Mouse (Mus musculus) midbrain, embryonic 16.5 days (tissue): ENCODE measurements around the gene Rapgef5. TPM values are rescaled to one million over a fixed set of nuclear protein-coding genes. Genes with fewer than 3 reads are reported as not detected.

Experiments
- ATAC-seq: fragments of 200-750 bp; cut with Nextera tagmentation; 2 replicates; pipeline ENCODE4 v1.8.0; 2017; ENCODE audit warnings: moderate TSS enrichment
- H3K27ac ChIP-seq: fragments of 300-500 bp; sonication (generic); 2 replicates; pipeline ENCODE4 v1.5.1; 2014; ENCODE audit warnings: mild to moderate bottlenecking, low read length, mixed read lengths
- H3K27me3 ChIP-seq: fragments of 300-500 bp; sonication (generic); 2 replicates; pipeline ENCODE4 v1.6.1; 2014; ENCODE audit warnings: low read depth, low read length, mixed read lengths; ENCODE audit not compliant: control insufficient read depth, insufficient read depth
- H3K36me3 ChIP-seq: fragments of 300-500 bp; sonication (generic); 2 replicates; pipeline ENCODE4 v1.6.1; 2014; ENCODE audit warnings: mild to moderate bottlenecking, low read length, moderate library complexity, mixed read lengths; ENCODE audit not compliant: control insufficient read depth, insufficient read depth
- H3K4me1 ChIP-seq: fragments of 300-500 bp; sonication (generic); 2 replicates; pipeline ENCODE4 v1.6.1; 2014; ENCODE audit warnings: mild to moderate bottlenecking, low read length, mixed read lengths; ENCODE audit not compliant: control insufficient read depth, insufficient read depth
- H3K4me2 ChIP-seq: fragments of 300-500 bp; sonication (generic); 2 replicates; pipeline ENCODE4 v1.6.1; 2014; ENCODE audit warnings: mild to moderate bottlenecking, low read length, mixed read lengths
- H3K4me3 ChIP-seq: fragments of 300-500 bp; sonication (generic); 2 replicates; pipeline ENCODE4 v1.5.1; 2014; ENCODE audit warnings: low read depth, mild to moderate bottlenecking, low read length, moderate library complexity, mixed read lengths
- H3K9ac ChIP-seq: fragments of 300-500 bp; sonication (generic); 2 replicates; pipeline ENCODE4 v1.6.1; 2014; ENCODE audit warnings: low read depth, low read length, mixed read lengths
- H3K9me3 ChIP-seq: fragments of 300-500 bp; sonication (generic); replicated peaks from 2 replicates; pipeline ENCODE4 v1.6.1; 2014; ENCODE audit warnings: mild to moderate bottlenecking, low read length, mixed read lengths; ENCODE audit not compliant: control insufficient read depth, poor library complexity, severe bottlenecking
- WGBS: fragments of 180-500 bp; shearing (Covaris S2); extraction: QIAGEN DNeasy Blood & Tissue Kit; methylation state at CpG from one replicate; pipeline ENCODE4 v1.1.7; 2014; 5-methylcytosine and 5-hydroxymethylcytosine counted together
- polyA plus RNA-seq: library from polyadenylated mRNA; unstranded; fragments of >200 nt; fragmentation: Nextera tagmentation; extraction: Ambion mirVana; gene quantifications from 2 replicates; pipeline ENCODE4 v1.2.1, GENCODE M21; 2015

Rapgef5 gene
- 37.2 and 41.3 TPM in 2 replicates for polyA plus RNA-seq

GRCm38 (mm10) chr12:117516179-117516578, at the start of gene Rapgef5:
Gene Rapgef5 (plus strand): TSS chr12:117516479.
- H3K4me2 ChIP-seq: no peak within 1 kb of the TSS
- H3K4me1 ChIP-seq: no peaks in the 10 kb centered on the region
- no peaks in the 10 kb centered on the region for H3K27me3 ChIP-seq
- H3K4me3 ChIP-seq: no peak within 1 kb of the TSS
- H3K9me3 ChIP-seq: no peaks in the 10 kb centered on the region
- H3K36me3 ChIP-seq: no peaks in the 10 kb centered on the region
- H3K9ac ChIP-seq: no peak within 1 kb of the TSS
- 95% methylated on average over 2 of the region's 2 CpGs for WGBS
- no peak for ATAC-seq
- no peak within 1 kb of the TSS for H3K27ac ChIP-seq

GRCm38 (mm10) chr12:117468329-117468728, 48.0 kb upstream of the Rapgef5 start:
- Histone ChIP-seq H3K27ac (no peak overlapping the region), H3K36me3 (no peaks in the 10 kb centered on the region), H3K27me3 (no peaks in the 10 kb centered on the region), H3K4me2 (no peak overlapping the region), H3K9me3 (no peaks in the 10 kb centered on the region), H3K9ac (no peak overlapping the region), H3K4me1 (no peaks in the 10 kb centered on the region), H3K4me3 (no peak overlapping the region)
- 57% methylated on average over 5 of the region's 5 CpGs for WGBS
- ATAC-seq: no peak

GRCm38 (mm10) chr12:117479014-117479413, 37.3 kb upstream of the Rapgef5 start:
- Histone ChIP-seq H3K27ac (no peak overlapping the region), H3K4me2 (no peak overlapping the region), H3K9ac (no peak overlapping the region), H3K36me3 (no peaks in the 10 kb centered on the region), H3K4me1 (0 out of 2 replicates have a peak, but pooled peaks cover 2% of the 10 kb centered on the region), H3K9me3 (no peaks in the 10 kb centered on the region), H3K4me3 (no peak overlapping the region), H3K27me3 (no peaks in the 10 kb centered on the region)
- 33% methylated on average over 3 of the region's 3 CpGs for WGBS
- ATAC-seq: no peak

- Histone ChIP-seq H3K9me3 (no peaks in the 10 kb centered on the region), H3K4me2 (no peak overlapping the region), H3K36me3 (no peaks in the 10 kb centered on the region), H3K4me3 (no peak overlapping the region), H3K27me3 (no peaks in the 10 kb centered on the region), H3K4me1 (0 out of 2 replicates have a peak, but pooled peaks cover 2% of the 10 kb centered on the region), H3K9ac (no peak overlapping the region), H3K27ac (no peak overlapping the region)
- no peak for ATAC-seq
- 77% methylated on average over 7 of the region's 7 CpGs for WGBS
Measured at GRCm38 (mm10) chr12:117479680-117480079, 36.6 kb upstream of the Rapgef5 start.

- WGBS: 84% methylated on average over 3 of the region's 3 CpGs
- Histone ChIP-seq H3K9ac (no peak overlapping the region), H3K4me2 (no peak overlapping the region), H3K4me1 (0 out of 2 replicates have a peak, but pooled peaks cover 2% of the 10 kb centered on the region), H3K27me3 (no peaks in the 10 kb centered on the region), H3K4me3 (no peak overlapping the region), H3K27ac (no peak overlapping the region), H3K9me3 (no peaks in the 10 kb centered on the region), H3K36me3 (no peaks in the 10 kb centered on the region)
- no peak for ATAC-seq
Measured at GRCm38 (mm10) chr12:117480958-117481357, 35.3 kb upstream of the Rapgef5 start.

- 0 out of 2 replicates have a peak, but pooled peaks cover under 1% of the 10 kb centered on the region for H3K4me1 ChIP-seq
- no peak overlapping the region for H3K27ac ChIP-seq
- H3K4me2 ChIP-seq: no peak overlapping the region
- H3K9ac ChIP-seq: no peak overlapping the region
- no peaks in the 10 kb centered on the region for H3K9me3 ChIP-seq
- no peak for ATAC-seq
- H3K36me3 ChIP-seq: no peaks in the 10 kb centered on the region
- WGBS: 36% methylated on average over 3 of the region's 3 CpGs
- no peak overlapping the region for H3K4me3 ChIP-seq
- no peaks in the 10 kb centered on the region for H3K27me3 ChIP-seq
Measured at GRCm38 (mm10) chr12:117482665-117483064, 33.6 kb upstream of the Rapgef5 start.

- WGBS: 70% methylated on average over 4 of the region's 4 CpGs
Measured at GRCm38 (mm10) chr12:117486118-117487057, 29.9 kb upstream of the Rapgef5 start.

GRCm38 (mm10) chr12:117496501-117497176, 19.6 kb upstream of the Rapgef5 start:
- H3K27ac ChIP-seq: no peak overlapping the region
- H3K4me1 ChIP-seq: 0 out of 2 replicates have a peak, but pooled peaks cover 2% of the 10 kb centered on the region
- H3K9me3 ChIP-seq: no peaks in the 10 kb centered on the region
- no peak for ATAC-seq
- H3K36me3 ChIP-seq: no peaks in the 10 kb centered on the region
- WGBS: 82% methylated on average over 3 of the region's 3 CpGs
- H3K4me2 ChIP-seq: no peak overlapping the region
- H3K27me3 ChIP-seq: no peaks in the 10 kb centered on the region
- no peak overlapping the region for H3K4me3 ChIP-seq
- no peak overlapping the region for H3K9ac ChIP-seq

More at GRCm38 (mm10) chr12:117486118-117487057, 29.9 kb upstream of the Rapgef5 start:
- Histone ChIP-seq H3K4me2 (no peak overlapping the region), H3K36me3 (no peaks in the 10 kb centered on the region), H3K27me3 (no peaks in the 10 kb centered on the region), H3K4me1 (no peaks in the 10 kb centered on the region), H3K9me3 (no peaks in the 10 kb centered on the region), H3K27ac (no peak overlapping the region), H3K9ac (no peak overlapping the region), H3K4me3 (no peak overlapping the region)
- ATAC-seq: no peak

- no peaks in the 10 kb centered on the region for H3K36me3 ChIP-seq
- H3K27me3 ChIP-seq: no peaks in the 10 kb centered on the region
- H3K9me3 ChIP-seq: no peaks in the 10 kb centered on the region
- H3K4me3 ChIP-seq: no peak overlapping the region
- WGBS: 87% methylated on average over 1 of the region's 1 CpGs
- no peak overlapping the region for H3K9ac ChIP-seq
- no peak overlapping the region for H3K27ac ChIP-seq
- ATAC-seq: no peak
- H3K4me1 ChIP-seq: 0 out of 2 replicates have a peak, but pooled peaks cover 2% of the 10 kb centered on the region
- no peak overlapping the region for H3K4me2 ChIP-seq
Measured at GRCm38 (mm10) chr12:117497361-117497760, 18.9 kb upstream of the Rapgef5 start.
